Mouse (Mus musculus) CH12.LX (cell line): ENCODE results near the gene Gm7735. TPM values are rescaled to one million over a fixed set of nuclear protein-coding genes. Genes with fewer than 3 reads are reported as not detected.

Experiments used
- DNase-seq: peaks from one replicate; pipeline ENCODE4 v3.0.0-alpha.2; 2013; ENCODE audit errors: extremely low read depth
- H3K27ac ChIP-seq: 2 replicates; pipeline ENCODE4 v1.5.1; 2012; ENCODE audit warnings: low read depth, mild to moderate bottlenecking, control low read depth, moderate library complexity; ENCODE audit not compliant: insufficient read depth
- H3K27me3 ChIP-seq: replicated peaks from 2 replicates; pipeline ENCODE3; 2012; ENCODE audit warnings: inconsistent platforms
- H3K36me3 ChIP-seq, 2 experiments: replicated peaks in 1 of 2; 2 replicates each; pipeline versions ENCODE3 to v1.6.1; 2012; ENCODE audit warnings: inconsistent platforms in 1 of 2, low read length in 1 of 2, mild to moderate bottlenecking in 1 of 2, mixed read lengths in 1 of 2, moderate library complexity in 1 of 2; ENCODE audit not compliant: control insufficient read depth in 1 of 2, insufficient read depth in 1 of 2
- H3K4me1 ChIP-seq, 2 experiments: 2 replicates each; pipeline ENCODE4 v1.6.1; 2012; ENCODE audit warnings: inconsistent platforms in 1 of 2, moderate library complexity in 1 of 2; ENCODE audit not compliant: insufficient read depth in 2 of 2, control insufficient read depth in 1 of 2
- H3K4me2 ChIP-seq: 2 replicates; pipeline ENCODE4 v1.6.1; 2012; ENCODE audit warnings: low read depth, mild to moderate bottlenecking, control low read depth; ENCODE audit not compliant: poor library complexity, insufficient read depth, severe bottlenecking
- H3K4me3 ChIP-seq, 3 experiments: fragments of 150-350 bp in 1 of 3; sonication (generic) in 1 of 3; replicated peaks in 1 of 3; 2 replicates each; pipeline versions ENCODE3 to v1.5.1; 2011 to 2012; ENCODE audit warnings: low read depth in 2 of 3, low read length in 2 of 3, mild to moderate bottlenecking in 2 of 3, moderate library complexity in 2 of 3, control low read depth in 1 of 3, improper control_type of control experiment in 1 of 3, inconsistent platforms in 1 of 3, mixed read lengths in 1 of 3; ENCODE audit not compliant: poor library complexity in 1 of 3
- H3K79me2 ChIP-seq: replicated peaks from 2 replicates; pipeline ENCODE4 v1.6.1; 2012; ENCODE audit warnings: mild to moderate bottlenecking, moderate library complexity; ENCODE audit not compliant: control insufficient read depth, poor library complexity, insufficient read depth, severe bottlenecking; ENCODE audit errors: extremely low read depth
- H3K9ac ChIP-seq: 2 replicates; pipeline ENCODE4 v1.6.1; 2012; ENCODE audit warnings: low read depth, mild to moderate bottlenecking, control low read depth, moderate library complexity; ENCODE audit not compliant: insufficient read depth
- H3K9me3 ChIP-seq: replicated peaks from 2 replicates; pipeline ENCODE3; 2012; ENCODE audit warnings: low read length, inconsistent platforms, mixed read lengths
- BHLHE40 ChIP-seq: IDR thresholded peaks from 2 replicates; pipeline ENCODE4 v1.6.1; 2011; ENCODE audit warnings: mild to moderate bottlenecking, low read depth, low read length, improper control_type of control experiment
- CHD1 ChIP-seq: IDR thresholded peaks from 2 replicates; pipeline ENCODE4 v1.6.1; 2012; ENCODE audit warnings: low read depth, low read length, improper control_type of control experiment, inconsistent platforms
- CHD2 ChIP-seq: IDR thresholded peaks from 2 replicates; pipeline ENCODE4 v1.6.1; 2011; ENCODE audit warnings: low read length, improper control_type of control experiment
- CTCF ChIP-seq, 2 experiments: IDR thresholded peaks in 1 of 2; conservative IDR thresholded peaks in 1 of 2; 2 replicates each; pipeline ENCODE4 v1.5.1; 2011 to 2012; ENCODE audit warnings: low read depth in 2 of 2, low read length in 2 of 2, improper control_type of control experiment in 1 of 2, inconsistent platforms in 1 of 2, mild to moderate bottlenecking in 1 of 2, moderate library complexity in 1 of 2
- ELF1 ChIP-seq: IDR thresholded peaks from 2 replicates; pipeline ENCODE4 v1.6.1; 2014; ENCODE audit warnings: low read depth, mild to moderate bottlenecking, inconsistent platforms, low read length, improper control_type of control experiment
- EP300 ChIP-seq: IDR thresholded peaks from 2 replicates; pipeline ENCODE4 v1.6.1; 2011; ENCODE audit warnings: low read length, improper control_type of control experiment
- ETS1 ChIP-seq: conservative IDR thresholded peaks from 2 replicates; pipeline ENCODE4 v1.6.1; 2012; ENCODE audit warnings: low read depth, mild to moderate bottlenecking, inconsistent platforms, low read length, improper control_type of control experiment, moderate library complexity
- GABPA ChIP-seq: IDR thresholded peaks from 2 replicates; pipeline ENCODE4 v1.6.1; 2012; ENCODE audit warnings: low read depth, low read length, improper control_type of control experiment, inconsistent platforms; ENCODE audit not compliant: insufficient replicate concordance
- HCFC1 ChIP-seq: IDR thresholded peaks from 2 replicates; pipeline ENCODE4 v1.6.1; 2012; ENCODE audit warnings: low read depth, mild to moderate bottlenecking, inconsistent platforms, low read length, improper control_type of control experiment
- IRF4 ChIP-seq: IDR thresholded peaks from 2 replicates; pipeline ENCODE4 v1.6.1; 2014; ENCODE audit warnings: low read depth, mild to moderate bottlenecking, inconsistent platforms, low read length, improper control_type of control experiment
- JUND ChIP-seq: conservative IDR thresholded peaks from 2 replicates; pipeline ENCODE4 v1.6.1; 2011; ENCODE audit warnings: low read depth, low read length, improper control_type of control experiment
- KAT2A ChIP-seq: IDR thresholded peaks from 2 replicates; pipeline ENCODE4 v1.6.1; 2012; ENCODE audit warnings: low read length, improper control_type of control experiment, inconsistent platforms; ENCODE audit not compliant: insufficient replicate concordance
- MAFK ChIP-seq: IDR thresholded peaks from 2 replicates; pipeline ENCODE4 v1.6.1; 2011; ENCODE audit warnings: low read length, improper control_type of control experiment; ENCODE audit not compliant: insufficient replicate concordance
- MAX ChIP-seq: IDR thresholded peaks from 2 replicates; pipeline ENCODE4 v1.6.1; 2011; ENCODE audit warnings: low read length, improper control_type of control experiment
- MEF2A ChIP-seq: IDR thresholded peaks from 2 replicates; pipeline ENCODE4 v1.6.1; 2014; ENCODE audit warnings: low read depth, mild to moderate bottlenecking, inconsistent platforms, low read length, improper control_type of control experiment, borderline replicate concordance
- MXI1 ChIP-seq: IDR thresholded peaks from 2 replicates; pipeline ENCODE4 v1.6.1; 2011; ENCODE audit warnings: mild to moderate bottlenecking, low read depth, low read length, improper control_type of control experiment
- MYC ChIP-seq: IDR thresholded peaks from 2 replicates; pipeline ENCODE4 v1.6.1; 2011; ENCODE audit warnings: low read depth, mild to moderate bottlenecking, improper control_type of control experiment, low read length
- NELFE ChIP-seq: IDR thresholded peaks from 2 replicates; pipeline ENCODE4 v1.6.1; 2011; ENCODE audit warnings: low read depth, low read length, improper control_type of control experiment
- NRF1 ChIP-seq: IDR thresholded peaks from 2 replicates; pipeline ENCODE4 v1.6.1; 2014; ENCODE audit warnings: low read depth, mild to moderate bottlenecking, inconsistent platforms, low read length, improper control_type of control experiment, moderate library complexity
- PAX5 ChIP-seq: IDR thresholded peaks from 2 replicates; pipeline ENCODE4 v1.6.1; 2012; ENCODE audit warnings: low read length, inconsistent platforms, mixed read lengths
- POLR2A ChIP-seq: IDR thresholded peaks from 2 replicates; pipeline ENCODE4 v1.6.1; 2011; ENCODE audit warnings: low read depth, mild to moderate bottlenecking, improper control_type of control experiment, low read length
- POLR2AphosphoS2 ChIP-seq: IDR thresholded peaks from 2 replicates; pipeline ENCODE4 v1.6.1; 2011; ENCODE audit warnings: low read depth, low read length, improper control_type of control experiment
- SIN3A ChIP-seq: IDR thresholded peaks from 2 replicates; pipeline ENCODE4 v1.6.1; 2012; ENCODE audit warnings: low read length, improper control_type of control experiment, inconsistent platforms
- SMC3 ChIP-seq: IDR thresholded peaks from 2 replicates; pipeline ENCODE4 v1.6.1; 2011; ENCODE audit warnings: low read depth, low read length, improper control_type of control experiment
- TCF12 ChIP-seq: IDR thresholded peaks from 2 replicates; pipeline ENCODE4 v1.6.1; 2014; ENCODE audit warnings: low read depth, mild to moderate bottlenecking, inconsistent platforms, low read length, improper control_type of control experiment
- USF1 ChIP-seq: IDR thresholded peaks from 2 replicates; pipeline ENCODE4 v1.6.1; 2014; ENCODE audit warnings: low read depth, mild to moderate bottlenecking, inconsistent platforms, low read length, improper control_type of control experiment
- USF2 ChIP-seq: conservative IDR thresholded peaks from 2 replicates; pipeline ENCODE4 v1.6.1; 2011; ENCODE audit warnings: low read depth, low read length, improper control_type of control experiment
- ZKSCAN1 ChIP-seq: IDR thresholded peaks from 2 replicates; pipeline ENCODE4 v1.6.1; 2012; ENCODE audit warnings: low read depth, inconsistent platforms, low read length, improper control_type of control experiment, borderline replicate concordance
- ZNF384 ChIP-seq: IDR thresholded peaks from 2 replicates; pipeline ENCODE4 v1.6.1; 2012; ENCODE audit warnings: low read depth, low read length, improper control_type of control experiment, inconsistent platforms
- dilution Hi-C: fragments of 300-500 bp; cut with MboI; formaldehyde crosslinking; loops from 2 replicates; pipeline ENCODE4 v1.14.3; 2020; ENCODE audit warnings: low sequenced_read_pairs; ENCODE audit not compliant: extremely low pct_unique_long_range_greater_than_20kb, extremely low pct_ligation_motif_present
- in situ Hi-C: fragments of 300-500 bp; cut with MboI; formaldehyde crosslinking; loops from 3 replicates; pipeline ENCODE4 v1.14.3; 2019; ENCODE audit warnings: low sequenced_read_pairs, low pct_ligation_motif_present, low pct_unique_long_range_greater_than_20kb, mixed read lengths
- polyA plus RNA-seq: library from polyadenylated mRNA; unstranded; fragments of >175 nt; gene quantifications from 2 replicates; pipeline ENCODE4 v1.2.1, GENCODE M21; 2012; ENCODE audit warnings: low read depth; ENCODE audit not compliant: insufficient read length
- total RNA-seq, 2 experiments: library from RNA; depleted of rRNA; stranded (reverse); fragments of 300-350 nt in 1 of 2; fragments of >200 nt in 1 of 2; gene quantifications; 2 replicates each; pipeline ENCODE4 v1.2.3; 2012 to 2014

Gene Gm7735
- total and polyA plus RNA-seq, 3 experiments, result not detected

- Histone ChIP-seq H3K9ac (no peak within 1 kb of the TSS), H3K27me3 (no peaks in the 10 kb centered on the region), H3K9me3 (peaks cover 51% of the 10 kb centered on the region), H3K27ac (no peak within 1 kb of the TSS), H3K79me2 (no peaks in the 10 kb centered on the region), H3K4me2 (no peak within 1 kb of the TSS)
- dilution Hi-C loops, result no loop called here
- TF ChIP-seq TCF12, result no peak
- TF ChIP-seq MYC, result no peak
- TF ChIP-seq BHLHE40, result no peak
- no peak for TF ChIP-seq ETS1
- no peak for TF ChIP-seq CHD1
- no peak for TF ChIP-seq ZKSCAN1
- TF ChIP-seq NELFE, result no peak
- no peak for TF ChIP-seq SIN3A
- no peak for TF ChIP-seq HCFC1
- TF ChIP-seq MAFK, result no peak
- no peak for TF ChIP-seq GABPA
- TF ChIP-seq SMC3, result no peak
- no peak for TF ChIP-seq CTCF (conservative IDR thresholded peaks at IDR 0.05 in 1 of 2, IDR thresholded peaks at IDR 0.05 in 1 of 2; ENCODE audit: low read depth in 2 of 2, low read length in 2 of 2)
- no peak for TF ChIP-seq USF2
- no peak for TF ChIP-seq JUND
- TF ChIP-seq MXI1, result no peak
- TF ChIP-seq CHD2, result no peak
- TF ChIP-seq POLR2AphosphoS2, result no peak
- TF ChIP-seq, all 38 proteins: peak for 0
- Histone ChIP-seq H3K4me3 (no peak within 1 kb of the TSS), H3K4me1 (no peaks in the 10 kb centered on the region), H3K36me3 (no peaks in the 10 kb centered on the region)
- in situ Hi-C loops, result no loop called here
- DNase-seq, result no peak
Observed at GRCm38 (mm10) chr16:89157652-89158051, 11.6 kb upstream of the Gm7735 start, which contains the start of gene Gm9789. Gene Gm9789 (plus strand): TSS chr16:89157952.

- in situ Hi-C loops, result no loop called here
- Histone ChIP-seq H3K4me3 (no peak within 1 kb of the TSS), H3K4me2 (no peak within 1 kb of the TSS), H3K27ac (no peak within 1 kb of the TSS)
- TF ChIP-seq TCF12, result no peak
- TF ChIP-seq BHLHE40, result no peak
- no peak for TF ChIP-seq NRF1
- TF ChIP-seq CHD1, result no peak
- TF ChIP-seq SIN3A, result no peak
- no peak for TF ChIP-seq POLR2AphosphoS2
- TF ChIP-seq ETS1, result no peak
- no peak for TF ChIP-seq JUND
- TF ChIP-seq EP300, result no peak
- no peak for TF ChIP-seq KAT2A
- no peak for TF ChIP-seq ELF1
- TF ChIP-seq ZNF384, result no peak
- no peak for TF ChIP-seq MAX
- no peak for TF ChIP-seq USF2
- no peak for TF ChIP-seq IRF4
- TF ChIP-seq HCFC1, result no peak
- no peak for TF ChIP-seq PAX5
- TF ChIP-seq USF1, result no peak
- no peak for TF ChIP-seq POLR2A
- TF ChIP-seq MEF2A, result no peak
- TF ChIP-seq, all 38 proteins: peak for 0
- Histone ChIP-seq H3K4me1 (no peaks in the 10 kb centered on the region), H3K9me3 (peaks cover 41% of the 10 kb centered on the region), H3K27me3 (no peaks in the 10 kb centered on the region), H3K9ac (no peak within 1 kb of the TSS), H3K36me3 (no peaks in the 10 kb centered on the region), H3K79me2 (no peaks in the 10 kb centered on the region)
- dilution Hi-C loops, result no loop called here
- no peak for DNase-seq
Observed at GRCm38 (mm10) chr16:89174435-89174834, 5.1 kb downstream of the Gm7735 start, which contains the start of gene 1110057P08Rik. Gene 1110057P08Rik (plus strand): TSS chr16:89174735.
